In the genomic region with DNA sequence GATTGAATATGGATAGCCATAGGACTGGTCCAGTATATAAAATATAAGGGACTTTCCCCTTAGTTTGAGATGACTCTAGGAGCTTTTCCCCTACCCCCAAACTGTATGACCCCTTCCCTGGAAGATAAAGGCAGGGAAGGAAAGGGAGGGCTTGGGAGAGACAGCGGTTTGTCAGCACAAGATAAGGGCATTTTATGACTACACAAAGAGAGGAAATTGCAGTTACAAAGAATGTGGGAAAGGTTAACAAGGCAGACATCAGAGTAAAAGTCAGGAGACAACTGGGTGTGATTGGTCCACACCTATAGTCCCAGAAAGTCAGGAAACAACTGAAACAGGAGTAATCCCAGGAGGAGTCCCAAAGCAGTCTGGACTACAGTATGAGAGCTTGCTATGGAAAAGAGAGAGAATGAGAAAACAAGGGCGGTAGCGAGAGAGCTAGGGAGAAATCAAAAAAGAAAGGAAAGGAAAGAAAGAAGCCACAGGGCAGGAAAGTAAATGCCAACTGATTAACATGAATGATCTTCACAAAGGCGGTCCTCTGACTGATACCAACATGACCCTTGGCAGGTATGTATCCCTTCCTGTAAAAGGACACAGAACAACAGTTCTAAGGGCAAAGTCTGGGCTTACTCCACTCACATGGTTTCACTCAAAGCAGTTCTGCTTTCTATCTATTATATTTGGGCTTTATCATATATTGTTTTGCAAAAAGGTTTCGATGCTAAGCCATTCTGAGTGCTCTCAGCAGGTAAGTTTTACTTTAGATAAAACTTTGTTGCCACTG, we compare ENCODE assay signal across 9 mouse cellular contexts. TPM values are rescaled to one million over a fixed set of nuclear protein-coding genes. Genes with fewer than 3 reads are reported as not detected.
DNase-seq lines count a peak whose midpoint lies in the region; ATAC-seq lines count a peak whose summit lies in the region.
"Had no signal": no experiment of that assay in that cellular context is flagged by ENCODE, and none has a peak within 500 bp of the region (broad histone marks: within the 10 kb centered on the region; RNA-seq: fewer than 3 reads in every experiment).

A gene (plus strand): TSS at position 398 of the 787 bp plus-strand sequence.

- no peak for ATAC-seq in neural tube, embryonic 12.5 days (ENCODE audit: low FRiP score, low read depth)

- no peaks in the 10 kb centered on the region for H3K36me3 ChIP-seq in neural tube, embryonic 12.5 days

- no peaks in the 10 kb centered on the region for H3K4me1 ChIP-seq in neural tube, embryonic 12.5 days

- no peak within 1 kb of the TSS for H3K4me2 ChIP-seq in neural tube, embryonic 12.5 days (replicated peaks)

- no peaks in the 10 kb centered on the region for H3K9me3 ChIP-seq in neural tube, embryonic 12.5 days

- DNase-seq in layer of hippocampus, adult 8-10 months (ENCODE audit: low spot score in 2 of 2), result no peak
- no peak for DNase-seq in layer of hippocampus, adult 9-10 months (ENCODE audit: low spot score)
- DNase-seq in adrenal gland, postnatal 36 days, result no peak
- DNase-seq in gastrocnemius, postnatal 4 days (ENCODE audit: low spot score in 2 of 2), result no peak
- DNase-seq in layer of hippocampus, postnatal 36 days, result no peak
- no peak for DNase-seq in urinary bladder, adult 18-20 months (ENCODE audit: low spot score in 2 of 2)
- no peak for DNase-seq in kidney, postnatal 25 days

- H3K27me3 ChIP-seq in neural tube, embryonic 12.5 days (replicated peaks), result no peaks in the 10 kb centered on the region

- no peak within 1 kb of the TSS for H3K9ac ChIP-seq in neural tube, embryonic 12.5 days

- H3K27ac ChIP-seq in neural tube, embryonic 12.5 days, result no peak within 1 kb of the TSS

- 67% methylated on average over 5 of the region's 5 CpGs for WGBS in neural tube, embryonic 12.5 days

- no peak within 1 kb of the TSS for H3K4me3 ChIP-seq in neural tube, embryonic 12.5 days
- H3K4me3 ChIP-seq: myocyte had no signal

RNA-seq across cellular contexts. Expression of the gene that starts here (rescaled TPM):
- total RNA-seq in layer of hippocampus, adult 8-10 months (2022), result 10 to 100 TPM; 42.4 to 52.9 (median 47.9) TPM
- total RNA-seq in adrenal gland, postnatal 36 days (2021), result 10 to 100 TPM; 54.1 to 62.9 TPM
- 10 to 100 TPM; 34.2 to 35.8 TPM for total RNA-seq in gastrocnemius, postnatal 4 days (2021)
- total RNA-seq in layer of hippocampus, postnatal 36 days (2021), result 10 to 100 TPM; 50.6 to 50.9 TPM
- polyA plus RNA-seq in neural tube, embryonic 12.5 days (2016; fragmentation: Nextera tagmentation; extraction: Ambion mirVana), result 11.5 and 12.4 TPM in 2 replicates
